Mouse (Mus musculus) heart, postnatal 0 days (tissue): Measurements from ENCODE around the gene Psenen. TPM values are rescaled to one million over a fixed set of nuclear protein-coding genes. Genes with fewer than 3 reads are reported as not detected.
A peak's percentile ranks its signal among the peaks of the same experiment; 100 is the strongest.

Experiments used
- ATAC-seq: fragments of 200-750 bp; cut with Nextera tagmentation; 2 replicates; pipeline ENCODE4 v1.8.0; 2017; ENCODE audit warnings: low read depth, moderate number of reproducible peaks, moderate library complexity; ENCODE audit not compliant: insufficient read depth
- DNase-seq: peaks from one replicate; pipeline ENCODE4 v3.0.0-alpha.2; 2016; ENCODE audit warnings: low spot score
- H3K27ac ChIP-seq: fragments of 300-500 bp; sonication (generic); 2 replicates; pipeline ENCODE4 v1.5.1; 2014; ENCODE audit warnings: low read depth, mild to moderate bottlenecking
- H3K27me3 ChIP-seq: fragments of 300-500 bp; sonication (generic); 2 replicates; pipeline ENCODE4 v1.6.1; 2014; ENCODE audit warnings: low read length, mixed read lengths; ENCODE audit not compliant: control insufficient read depth, insufficient read depth
- H3K36me3 ChIP-seq: fragments of 300-500 bp; sonication (generic); replicated peaks from 2 replicates; pipeline ENCODE4 v1.6.1; 2014; ENCODE audit warnings: low read length, mixed read lengths; ENCODE audit not compliant: control insufficient read depth, insufficient read depth
- H3K4me1 ChIP-seq: fragments of 300-500 bp; sonication (generic); 2 replicates; pipeline ENCODE4 v1.6.1; 2014; ENCODE audit warnings: antibody characterized with exemption; ENCODE audit not compliant: control insufficient read depth, insufficient read depth
- H3K4me2 ChIP-seq: fragments of 300-500 bp; sonication (generic); 2 replicates; pipeline ENCODE4 v1.6.1; 2014; ENCODE audit warnings: low read depth, mild to moderate bottlenecking, low read length, moderate library complexity
- H3K4me3 ChIP-seq: fragments of 300-500 bp; sonication (generic); 2 replicates; pipeline ENCODE4 v1.5.1; 2014; ENCODE audit warnings: low read depth, low read length
- H3K9ac ChIP-seq: fragments of 300-500 bp; sonication (generic); replicated peaks from 2 replicates; pipeline ENCODE4 v1.6.1; 2014; ENCODE audit warnings: low read depth, low read length, mixed read lengths
- H3K9me3 ChIP-seq: fragments of 300-500 bp; sonication (generic); replicated peaks from 2 replicates; pipeline ENCODE4 v1.6.1; 2016; ENCODE audit warnings: low read length; ENCODE audit not compliant: control insufficient read depth
- CTCF ChIP-seq: IDR thresholded peaks from 2 replicates; pipeline ENCODE4 v1.5.1; 2016; ENCODE audit warnings: antibody characterized with exemption, control low read depth, low read depth
- EP300 ChIP-seq: IDR thresholded peaks from 2 replicates; pipeline ENCODE4 v1.6.1; 2016; ENCODE audit warnings: antibody characterized with exemption, low read depth
- WGBS: fragments of 180-500 bp; shearing (Covaris S2); extraction: QIAGEN DNeasy Blood & Tissue Kit; methylation state at CpG from one replicate; pipeline ENCODE4 v1.1.7; 2014; 5-methylcytosine and 5-hydroxymethylcytosine counted together
- polyA plus RNA-seq: library from polyadenylated mRNA; unstranded; fragments of >200 nt; fragmentation: Nextera tagmentation; extraction: Ambion mirVana; gene quantifications from 2 replicates; pipeline ENCODE4 v1.2.1, GENCODE M21; 2015
- total RNA-seq: library from RNA; depleted of rRNA; stranded (reverse); fragments of >200 nt; gene quantifications from 2 replicates; pipeline ENCODE4 v1.2.3, GENCODE M21; 2014; ENCODE audit warnings: low replicate concordance

The Psenen gene
- total and polyA plus RNA-seq, 2 experiments from 2014 or later: 130 TPM

DNA sequence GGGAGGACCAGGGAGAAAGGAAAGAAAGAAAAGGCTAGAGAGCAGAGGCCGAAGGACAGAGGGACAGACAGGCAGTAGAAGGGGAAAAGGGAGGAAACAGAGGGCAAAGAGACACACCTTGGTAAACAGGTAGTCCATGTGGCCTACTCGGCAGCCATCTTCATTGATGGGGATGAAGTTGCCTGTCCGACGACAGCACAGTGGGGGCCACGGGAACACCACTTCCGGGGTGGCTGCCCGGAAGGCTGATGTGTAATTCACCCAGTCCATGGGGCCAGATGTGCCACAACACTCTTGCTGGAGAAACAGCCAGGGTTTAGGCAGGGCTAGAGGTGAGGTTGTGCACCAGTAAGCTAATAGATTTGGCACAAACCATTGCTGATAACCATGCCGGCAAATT, 41.5 kb upstream of the Psenen start:
- DNase-seq (no peak), ATAC-seq (no peak)
- Histone ChIP-seq H3K9me3 (no peaks in the 10 kb centered on the region), H3K27me3 (no peaks in the 10 kb centered on the region), H3K9ac (no peak overlapping the region), H3K4me1 (peaks cover 9% of the 10 kb centered on the region; the same call in 1 of the 2 replicates), H3K36me3 (no peaks in the 10 kb centered on the region), H3K4me3 (no peak overlapping the region), H3K4me2 (no peak overlapping the region), H3K27ac (no peak overlapping the region)
- WGBS: 81% methylated on average over 8 of the region's 8 CpGs
- TF ChIP-seq CTCF (no peak), EP300 (no peak)

DNA sequence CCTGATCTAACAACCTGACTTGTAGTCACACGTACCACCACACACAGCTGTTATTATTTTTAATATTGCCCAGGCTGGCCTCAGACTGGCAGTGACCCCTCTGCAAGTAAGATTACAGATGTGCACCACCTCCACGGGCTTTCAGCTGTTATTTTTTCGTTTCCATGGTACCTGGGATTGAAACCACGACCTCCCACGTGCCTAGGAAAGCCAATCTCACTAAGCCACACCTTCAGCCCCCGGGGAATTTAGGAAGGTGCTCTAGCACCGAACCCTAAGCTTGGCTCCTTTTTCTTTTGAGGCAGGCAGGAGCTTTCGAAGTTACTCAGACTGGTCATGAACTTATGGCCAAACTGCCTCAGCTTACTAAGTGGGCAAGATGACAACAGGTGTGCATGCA, 41.0 kb upstream of the Psenen start:
- H3K4me2 ChIP-seq: no peak overlapping the region
- no peak overlapping the region for H3K4me3 ChIP-seq
- H3K27me3 ChIP-seq: no peaks in the 10 kb centered on the region
- no peak for TF ChIP-seq CTCF
- no peak for TF ChIP-seq EP300
- no peaks in the 10 kb centered on the region for H3K9me3 ChIP-seq
- H3K36me3 ChIP-seq: no peaks in the 10 kb centered on the region
- H3K9ac ChIP-seq: no peak overlapping the region
- DNase-seq (no peak), ATAC-seq (no peak)
- H3K4me1 ChIP-seq: 0 out of 2 replicates have a peak, but pooled peaks cover 6% of the 10 kb centered on the region
- H3K27ac ChIP-seq: no peak overlapping the region
- whole genome bisulfite sequencing: 61% methylated on average over 8 of the region's 8 CpGs

DNA sequence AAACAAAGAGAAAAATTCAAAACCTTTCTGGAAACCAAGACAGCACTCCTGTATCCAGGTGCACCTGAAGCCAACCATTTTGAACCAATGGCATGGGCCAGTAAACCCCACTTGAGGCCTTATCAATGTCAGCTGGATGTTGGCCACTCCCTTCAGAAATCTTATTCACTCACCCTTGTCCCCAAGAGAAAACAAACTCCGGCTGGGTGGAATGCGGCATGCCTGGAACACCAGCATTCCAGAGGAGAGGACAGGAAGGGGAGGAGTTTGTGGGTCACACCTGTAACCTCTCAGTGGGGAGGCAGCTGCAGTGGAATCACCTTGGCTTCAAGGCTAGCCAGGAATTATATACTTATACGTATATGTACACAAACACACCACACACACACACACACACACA, 39.2 kb upstream of the Psenen start:
- no peak for ATAC-seq
- 0 out of 2 replicates have a peak, but pooled peaks cover 6% of the 10 kb centered on the region for H3K4me1 ChIP-seq
- WGBS: 22% methylated on average over 3 of the region's 3 CpGs

DNA sequence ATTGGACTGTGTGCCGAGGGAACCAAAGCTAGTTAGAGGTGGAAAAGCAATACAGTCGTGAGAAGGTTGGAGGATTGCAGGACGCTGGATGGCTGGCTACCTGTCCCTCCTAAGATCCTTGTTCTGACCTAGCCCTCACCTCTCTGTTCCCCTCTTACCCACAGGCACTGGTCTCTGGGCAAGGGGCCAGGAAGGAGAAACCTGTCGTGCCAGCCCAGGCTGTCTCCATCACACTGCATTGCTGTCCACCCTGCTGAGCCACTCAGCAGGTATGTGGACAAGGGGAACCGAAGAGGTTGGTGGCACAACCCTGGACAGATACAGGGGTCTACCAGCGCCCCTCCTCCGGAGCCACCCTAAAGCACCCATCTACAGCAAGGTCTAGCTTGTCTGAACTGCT, 37.2 kb upstream of the Psenen start:
- Histone ChIP-seq H3K9ac (no peak overlapping the region), H3K4me2 (no peak overlapping the region), H3K36me3 (no peaks in the 10 kb centered on the region), H3K9me3 (no peaks in the 10 kb centered on the region), H3K27ac (no peak overlapping the region), H3K4me1 (0 out of 2 replicates have a peak, but pooled peaks cover 6% of the 10 kb centered on the region), H3K27me3 (no peaks in the 10 kb centered on the region), H3K4me3 (no peak overlapping the region)
- WGBS: 63% methylated on average over 7 of the region's 7 CpGs
- TF ChIP-seq CTCF (no peak), EP300 (no peak)
- no peak for DNase-seq
- ATAC-seq: no peak

More for the DNA sequence above, 39.2 kb upstream of the Psenen start:
- H3K9ac ChIP-seq: no peak overlapping the region
- no peak for TF ChIP-seq CTCF
- TF ChIP-seq EP300: no peak
- no peaks in the 10 kb centered on the region for H3K9me3 ChIP-seq
- H3K27ac ChIP-seq: no peak overlapping the region
- H3K36me3 ChIP-seq: no peaks in the 10 kb centered on the region
- H3K4me2 ChIP-seq: no peak overlapping the region
- no peak for DNase-seq
- H3K4me3 ChIP-seq: no peak overlapping the region
- no peaks in the 10 kb centered on the region for H3K27me3 ChIP-seq

DNA sequence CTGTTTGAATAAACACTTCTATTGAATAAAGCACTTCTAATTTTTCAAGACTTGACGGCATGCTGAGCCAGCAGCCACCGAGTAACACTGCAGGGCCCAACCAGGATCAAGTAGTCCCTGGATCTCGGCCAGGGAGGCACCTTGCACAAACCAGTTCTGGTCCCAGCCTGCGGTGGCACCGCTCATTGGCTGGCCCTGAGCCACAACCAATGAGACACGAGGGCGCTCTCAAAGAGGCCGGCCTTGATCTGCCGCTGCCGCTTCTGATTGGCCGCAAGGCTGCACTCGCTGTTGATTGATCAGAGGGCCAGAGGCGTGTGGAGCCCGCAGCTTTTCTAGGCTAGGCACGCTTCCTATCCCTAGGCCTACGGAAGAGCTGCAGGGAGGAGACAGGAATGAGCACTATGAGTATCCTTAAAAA, 36.5 kb upstream of the Psenen start:
- Histone ChIP-seq H3K27me3 (no peaks in the 10 kb centered on the region), H3K4me1 (0 out of 2 replicates have a peak, but pooled peaks cover 6% of the 10 kb centered on the region), H3K4me3 (no peak overlapping the region), H3K9ac (no peak overlapping the region), H3K36me3 (no peaks in the 10 kb centered on the region), H3K4me2 (peak overlapping the region; percentile 38), H3K9me3 (no peaks in the 10 kb centered on the region), H3K27ac (no peak overlapping the region)
- peak; percentile 90 for DNase-seq
- WGBS: under 1% methylated on average over 16 of the region's 16 CpGs
- peak; percentile 96 for ATAC-seq
- TF ChIP-seq EP300: no peak
- no peak for TF ChIP-seq CTCF

- Histone ChIP-seq H3K9me3 (no peaks in the 10 kb centered on the region), H3K4me3 (no peak within 1 kb of the TSS), H3K27me3 (0 out of 2 replicates have a peak, but pooled peaks cover 2% of the 10 kb centered on the region), H3K4me2 (no peak within 1 kb of the TSS), H3K4me1 (0 out of 2 replicates have a peak, but pooled peaks cover 6% of the 10 kb centered on the region), H3K9ac (no peak within 1 kb of the TSS), H3K27ac (no peak within 1 kb of the TSS), H3K36me3 (no peaks in the 10 kb centered on the region)
- DNase-seq: no peak
- WGBS: 90% methylated on average over 12 of the region's 12 CpGs
- no peak for ATAC-seq
- no peak for TF ChIP-seq CTCF
- no peak for TF ChIP-seq EP300
These were observed 35.4 kb upstream of the Psenen start, which contains the start of gene Zbtb32 for GRCm38 (mm10) chr7:30598786-30599185. TSS of gene Zbtb32 (minus strand) at chr7:30598909.
